Mouse (Mus musculus) intestine, embryonic 15.5 days (tissue): ENCODE measurements around the gene Hist1h4d. TPM values are rescaled to one million over a fixed set of nuclear protein-coding genes. Genes with fewer than 3 reads are reported as not detected.
A peak's percentile ranks its signal among the peaks of the same experiment; 100 is the strongest.
"Not testable (repeated sequence)": the region's sequence is repeated elsewhere in the genome, so short reads cannot be mapped to it uniquely, and the experiment has no call there.

Source experiments
- ATAC-seq: fragments of 200-750 bp; cut with Nextera tagmentation; 2 replicates; pipeline ENCODE4 v1.8.0; 2017; ENCODE audit warnings: moderate TSS enrichment, moderate library complexity
- H3K27ac ChIP-seq: fragments of 300-500 bp; sonication (generic); 2 replicates; pipeline ENCODE4 v1.5.1; 2015; ENCODE audit warnings: mild to moderate bottlenecking, inconsistent platforms
- H3K27me3 ChIP-seq: fragments of 300-500 bp; sonication (generic); replicated peaks from 2 replicates; pipeline ENCODE4 v1.6.1; 2015; ENCODE audit warnings: inconsistent platforms
- H3K36me3 ChIP-seq: fragments of 300-500 bp; sonication (generic); 2 replicates; pipeline ENCODE4 v1.6.1; 2015; ENCODE audit warnings: inconsistent platforms
- H3K4me1 ChIP-seq: fragments of 300-500 bp; sonication (generic); replicated peaks from 2 replicates; pipeline ENCODE4 v1.6.1; 2015; ENCODE audit warnings: inconsistent platforms
- H3K4me2 ChIP-seq: fragments of 300-500 bp; sonication (generic); replicated peaks from 2 replicates; pipeline ENCODE4 v1.6.1; 2015; ENCODE audit warnings: mild to moderate bottlenecking, inconsistent platforms
- H3K4me3 ChIP-seq: fragments of 300-500 bp; sonication (generic); replicated peaks from 2 replicates; pipeline ENCODE4 v1.5.1; 2015; ENCODE audit warnings: inconsistent platforms
- H3K9ac ChIP-seq: fragments of 300-500 bp; sonication (generic); 2 replicates; pipeline ENCODE4 v1.6.1; 2015; ENCODE audit warnings: inconsistent platforms
- H3K9me3 ChIP-seq: fragments of 300-500 bp; sonication (generic); 2 replicates; pipeline ENCODE4 v1.6.1; 2016; ENCODE audit warnings: inconsistent platforms
- WGBS: fragments of 180-500 bp; shearing (Covaris S2); methylation state at CpG from one replicate; pipeline ENCODE4 v1.1.7; 2015; 5-methylcytosine and 5-hydroxymethylcytosine counted together
- polyA plus RNA-seq: library from polyadenylated mRNA; unstranded; fragments of >200 nt; fragmentation: Nextera tagmentation; extraction: Ambion mirVana; gene quantifications from 2 replicates; pipeline ENCODE4 v1.2.1, GENCODE M21; 2015

The Hist1h4d gene
- polyA plus RNA-seq, 1 experiment from 2014 or later: 101 TPM

DNA sequence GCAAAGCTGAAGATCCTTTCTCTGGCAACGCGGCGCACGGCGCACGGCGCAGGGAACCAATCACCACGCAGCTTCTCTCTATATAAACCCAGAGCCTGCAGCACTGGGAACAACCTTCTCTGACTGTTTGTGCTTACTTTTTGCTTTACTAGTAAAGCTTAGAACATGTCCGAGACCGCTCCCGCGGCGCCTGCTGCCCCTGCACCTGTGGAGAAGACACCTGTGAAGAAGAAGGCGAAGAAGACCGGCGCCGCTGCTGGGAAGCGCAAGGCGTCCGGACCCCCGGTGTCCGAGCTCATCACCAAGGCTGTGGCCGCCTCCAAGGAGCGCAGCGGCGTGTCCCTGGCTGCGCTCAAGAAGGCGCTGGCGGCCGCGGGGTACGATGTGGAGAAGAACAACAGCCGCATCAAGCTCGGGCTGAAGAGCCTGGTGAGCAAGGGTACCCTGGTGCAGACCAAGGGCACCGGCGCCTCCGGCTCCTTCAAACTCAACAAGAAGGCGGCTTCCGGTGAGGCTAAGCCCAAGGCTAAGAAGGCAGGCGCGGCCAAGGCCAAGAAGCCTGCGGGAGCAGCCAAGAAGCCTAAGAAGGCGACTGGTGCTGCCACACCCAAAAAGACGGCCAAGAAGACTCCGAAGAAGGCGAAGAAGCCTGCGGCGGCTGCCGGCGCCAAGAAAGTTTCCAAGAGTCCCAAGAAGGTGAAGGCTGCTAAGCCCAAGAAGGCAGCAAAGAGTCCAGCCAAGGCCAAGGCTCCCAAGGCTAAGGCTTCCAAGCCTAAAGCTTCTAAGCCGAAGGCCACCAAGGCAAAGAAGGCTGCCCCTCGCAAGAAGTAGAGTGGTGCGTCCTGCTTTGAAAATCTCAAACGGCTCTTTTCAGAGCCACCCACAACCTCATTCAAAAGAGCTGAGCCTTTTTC lies 26.2 kb upstream of the Hist1h4d start:
- WGBS: under 1% methylated on average over 54 of the region's 54 CpGs
- Histone ChIP-seq H3K4me1 (peaks cover 3% of the 10 kb centered on the region), H3K9me3 (no peaks in the 10 kb centered on the region), H3K4me2 (peak overlapping the region; percentile 88), H3K4me3 (peak overlapping the region; percentile 56), H3K36me3 (no peaks in the 10 kb centered on the region), H3K9ac (peak overlapping the region; percentile 87), H3K27me3 (no peaks in the 10 kb centered on the region), H3K27ac (peak overlapping the region; percentile 98)
- ATAC-seq: peak; percentile 86

DNA sequence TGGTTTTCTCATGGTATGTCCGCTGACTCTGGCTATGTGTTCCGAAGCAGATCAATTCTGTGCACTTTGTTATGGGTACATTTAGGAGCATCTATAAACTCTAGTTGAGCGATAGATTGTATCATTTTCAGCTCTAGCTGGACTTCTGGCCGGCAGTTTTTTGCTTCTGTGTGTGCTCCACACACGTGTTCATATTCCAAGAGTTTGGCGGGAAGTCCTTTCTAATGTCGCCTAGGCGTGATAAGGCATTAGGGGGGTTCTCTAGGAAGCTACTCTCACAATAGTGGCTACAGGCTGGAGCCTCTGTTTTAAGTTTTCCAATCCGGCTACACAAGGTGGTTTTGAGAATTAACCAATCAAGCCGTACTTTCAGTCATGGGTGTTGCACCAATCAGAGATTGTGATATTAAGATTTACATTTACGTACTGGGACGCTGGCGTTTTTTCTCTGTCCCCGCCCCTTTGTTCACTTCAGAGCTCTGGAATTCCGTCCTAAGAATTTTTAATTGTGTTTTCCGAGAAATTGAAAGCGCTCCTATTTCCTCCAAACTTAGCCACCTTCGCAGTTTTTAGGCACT lies 25.5 kb upstream of the Hist1h4d start:
- Histone ChIP-seq H3K9me3 (no peaks in the 10 kb centered on the region), H3K27ac (peak overlapping the region; percentile 98), H3K27me3 (no peaks in the 10 kb centered on the region), H3K4me2 (peak overlapping the region; percentile 88), H3K4me3 (peak overlapping the region; percentile 56), H3K4me1 (peaks cover 3% of the 10 kb centered on the region), H3K9ac (peak overlapping the region; percentile 87), H3K36me3 (no peaks in the 10 kb centered on the region)
- peak; percentile 83 for ATAC-seq
- under 1% methylated on average over 18 of the region's 18 CpGs for WGBS

DNA sequence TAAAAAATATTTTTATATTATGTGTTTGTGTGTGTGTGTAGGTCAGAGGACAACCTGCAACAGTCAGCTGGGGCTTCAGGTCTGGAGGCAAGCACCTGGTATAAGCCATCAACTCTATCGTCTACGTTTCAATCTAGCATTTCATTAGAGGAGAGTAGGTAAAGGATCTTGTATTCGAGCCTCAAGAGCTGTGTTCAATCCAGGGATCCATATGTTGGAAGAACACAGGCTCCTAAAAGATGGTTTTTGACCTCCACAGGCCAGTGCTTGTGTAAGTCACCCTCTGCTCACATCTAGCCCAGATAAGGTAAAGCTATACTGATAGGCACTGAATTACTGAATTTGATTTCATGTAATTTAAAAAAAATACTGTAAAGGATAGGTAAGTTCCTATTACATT lies 24.5 kb upstream of the Hist1h4d start:
- no peak overlapping the region for H3K4me3 ChIP-seq
- H3K4me1 ChIP-seq: peaks cover 3% of the 10 kb centered on the region
- peak overlapping the region; percentile 26; the same call in 1 of the 2 replicates for H3K4me2 ChIP-seq
- H3K27me3 ChIP-seq: no peaks in the 10 kb centered on the region
- peak overlapping the region; percentile 4; the same call in 1 of the 2 replicates for H3K9ac ChIP-seq
- peak overlapping the region; percentile 42; the same call in 1 of the 2 replicates for H3K27ac ChIP-seq
- ATAC-seq: no peak
- no peaks in the 10 kb centered on the region for H3K36me3 ChIP-seq
- WGBS: 65% methylated on average over 3 of the region's 3 CpGs
- no peaks in the 10 kb centered on the region for H3K9me3 ChIP-seq

DNA sequence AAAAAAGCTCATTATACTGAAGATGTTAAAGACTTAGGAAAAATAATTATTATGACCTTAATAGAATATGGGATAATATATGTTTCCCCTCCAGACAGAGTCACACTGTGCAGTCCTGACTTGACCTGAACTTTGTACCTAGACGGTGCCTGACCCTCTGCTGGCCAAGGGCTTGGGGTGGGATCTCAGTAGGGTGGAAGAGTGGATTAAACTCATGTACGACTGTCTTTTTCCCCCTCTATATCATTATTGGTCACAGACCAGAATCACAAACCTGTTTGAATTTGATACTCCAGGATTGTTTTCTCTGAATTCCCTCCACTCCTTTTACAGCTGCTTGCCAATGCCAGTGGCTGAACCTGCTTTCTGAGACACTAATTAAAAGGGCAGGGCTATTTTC lies 20.7 kb upstream of the Hist1h4d start:
- H3K4me2 ChIP-seq, ATAC-seq, H3K9me3 ChIP-seq, H3K36me3 ChIP-seq, H3K4me3 ChIP-seq, H3K27ac ChIP-seq, H3K27me3 ChIP-seq, H3K4me1 ChIP-seq, H3K9ac ChIP-seq: not testable (repeated sequence)
- 18% methylated on average over 2 of the region's 2 CpGs for WGBS

DNA sequence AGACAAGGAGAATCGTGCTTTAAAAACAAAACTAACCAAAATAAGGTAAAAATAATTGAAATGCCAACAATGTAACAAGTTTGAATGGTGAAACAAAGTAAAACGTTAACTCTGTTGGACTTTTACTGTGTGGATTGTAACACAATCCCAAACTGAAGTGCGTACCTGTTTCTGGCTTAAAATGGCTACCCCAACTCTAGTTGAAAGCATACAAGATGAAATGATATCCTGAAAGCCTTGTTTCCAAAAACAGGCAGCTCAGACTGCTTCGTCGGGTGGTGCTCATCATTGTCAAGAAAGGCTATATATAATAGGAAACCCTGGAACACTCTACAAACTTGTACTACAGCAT lies 19.9 kb upstream of the Hist1h4d start:
- Histone ChIP-seq H3K4me3 (peak overlapping the region; percentile 42), H3K9ac (0 out of 2 replicates have a peak overlapping the region, but pooled peaks have one; percentile 49), H3K4me2 (peak overlapping the region; percentile 51), H3K27ac (peak overlapping the region; percentile 93)
- ATAC-seq, H3K9me3 ChIP-seq, H3K4me1 ChIP-seq, H3K27me3 ChIP-seq, H3K36me3 ChIP-seq: not testable (repeated sequence)
- 0% methylated on average over 2 of the region's 5 CpGs for WGBS

DNA sequence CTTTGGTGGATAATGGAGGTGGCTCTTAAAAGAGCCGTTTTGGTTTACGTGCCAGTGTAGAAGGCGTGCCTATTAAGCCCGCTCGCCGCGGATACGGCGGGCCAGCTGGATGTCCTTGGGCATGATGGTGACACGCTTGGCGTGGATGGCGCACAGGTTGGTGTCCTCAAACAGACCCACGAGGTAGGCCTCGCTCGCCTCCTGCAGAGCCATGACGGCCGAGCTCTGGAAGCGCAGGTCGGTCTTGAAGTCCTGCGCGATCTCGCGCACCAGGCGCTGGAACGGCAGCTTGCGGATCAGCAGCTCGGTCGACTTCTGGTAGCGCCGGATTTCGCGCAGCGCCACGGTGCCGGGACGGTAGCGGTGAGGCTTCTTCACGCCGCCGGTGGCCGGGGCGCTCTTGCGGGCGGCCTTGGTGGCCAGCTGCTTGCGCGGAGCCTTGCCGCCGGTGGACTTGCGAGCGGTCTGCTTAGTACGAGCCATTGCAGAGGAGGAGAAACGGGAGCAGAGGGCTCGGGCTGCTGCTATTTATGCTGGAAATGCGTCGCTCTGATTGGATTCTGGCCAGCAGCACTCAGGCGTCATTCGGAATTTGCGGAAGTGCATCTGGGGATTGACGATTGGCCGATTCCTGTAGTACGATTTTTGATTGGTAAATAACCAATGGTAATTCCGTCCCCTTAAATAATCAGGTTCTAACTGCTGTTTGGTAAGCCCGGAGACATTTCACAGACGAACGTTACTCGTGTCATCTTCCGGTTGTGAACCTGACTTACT lies 19.3 kb upstream of the Hist1h4d start, which contains the start of gene Hist1h3e:
TSS of gene Hist1h3e (minus strand) at position 487 of the 777 bp plus-strand sequence.
- H3K4me2 ChIP-seq: peak within 1 kb of the TSS; percentile 63
- not testable (repeated sequence) for H3K27me3 ChIP-seq, H3K9me3 ChIP-seq, H3K36me3 ChIP-seq, H3K4me1 ChIP-seq
- H3K9ac ChIP-seq: peak within 1 kb of the TSS; percentile 49
- peak within 1 kb of the TSS; percentile 93 for H3K27ac ChIP-seq
- ATAC-seq: peak; percentile 96
- peak within 1 kb of the TSS; percentile 42 for H3K4me3 ChIP-seq
- under 1% methylated on average over 43 of the region's 67 CpGs for WGBS

DNA sequence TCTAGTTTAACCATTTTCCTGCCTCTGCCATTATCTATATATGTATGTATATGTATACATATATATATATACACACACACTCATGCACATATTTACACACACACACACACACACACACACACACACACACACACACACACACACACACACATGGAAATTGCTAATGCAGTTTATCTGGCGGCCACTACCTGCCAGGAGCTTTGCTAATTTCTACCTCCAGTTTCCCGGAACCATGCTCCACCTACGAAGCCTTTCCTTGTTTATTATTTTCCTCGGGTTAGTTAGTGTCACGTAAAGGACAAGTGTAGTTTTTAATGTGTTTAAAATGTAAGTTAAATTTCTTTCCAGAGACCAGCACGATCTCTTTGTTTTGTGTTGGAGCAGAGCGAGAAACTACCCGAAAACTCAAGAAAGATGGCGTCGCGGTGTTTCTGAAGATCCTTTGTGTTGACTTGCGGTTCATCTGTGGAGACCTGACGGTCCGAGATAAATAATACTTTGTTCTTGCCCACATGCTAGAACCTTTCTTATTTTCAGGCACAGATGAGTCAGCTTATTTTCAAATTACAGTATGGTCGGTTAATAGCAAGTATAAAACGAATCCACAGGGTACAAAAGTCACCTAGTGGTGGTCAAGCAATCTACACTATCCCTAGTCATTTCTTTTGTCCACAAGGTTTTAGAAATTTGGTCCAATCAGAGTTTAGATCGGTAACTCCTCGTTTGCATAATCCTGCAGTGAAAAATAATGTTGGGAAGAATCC lies 18.5 kb upstream of the Hist1h4d start:
- Histone ChIP-seq H3K4me2 (peak overlapping the region; percentile 63), H3K9me3 (no peaks in the 10 kb centered on the region), H3K27me3 (no peaks in the 10 kb centered on the region), H3K36me3 (no peaks in the 10 kb centered on the region), H3K27ac (peak overlapping the region; percentile 93), H3K4me1 (no peaks in the 10 kb centered on the region), H3K9ac (peak overlapping the region; percentile 36; the same call in 1 of the 2 replicates), H3K4me3 (peak overlapping the region; percentile 42)
- peak; percentile 64 for ATAC-seq
- WGBS: 2% methylated on average over 18 of the region's 18 CpGs

DNA sequence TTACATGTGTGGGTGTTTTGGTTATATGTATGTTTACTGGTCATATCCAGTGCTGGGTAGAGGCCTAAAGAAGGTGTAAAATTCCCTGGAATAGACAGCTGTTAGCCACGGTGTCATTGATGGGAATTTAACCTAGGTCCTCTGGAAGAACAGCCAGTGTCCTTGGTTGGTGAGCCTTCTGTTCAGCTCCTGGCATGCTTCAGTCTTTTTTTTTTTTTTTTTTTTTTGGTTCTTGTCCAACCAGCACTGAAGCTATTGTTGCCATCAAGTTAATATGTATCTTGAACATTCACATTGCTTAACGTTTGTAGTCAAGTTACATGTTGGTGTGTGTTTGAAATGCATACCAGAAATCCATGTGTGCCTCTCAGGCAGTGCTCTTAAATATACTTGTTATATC lies 16.9 kb upstream of the Hist1h4d start:
- no peak overlapping the region for H3K4me2 ChIP-seq
- WGBS: 83% methylated on average over 2 of the region's 2 CpGs
- H3K9me3 ChIP-seq: no peaks in the 10 kb centered on the region
- H3K36me3 ChIP-seq: no peaks in the 10 kb centered on the region
- no peaks in the 10 kb centered on the region for H3K4me1 ChIP-seq
- H3K9ac ChIP-seq: no peak overlapping the region
- no peak for ATAC-seq
- no peak overlapping the region for H3K4me3 ChIP-seq
- H3K27ac ChIP-seq: no peak overlapping the region
- no peaks in the 10 kb centered on the region for H3K27me3 ChIP-seq

DNA sequence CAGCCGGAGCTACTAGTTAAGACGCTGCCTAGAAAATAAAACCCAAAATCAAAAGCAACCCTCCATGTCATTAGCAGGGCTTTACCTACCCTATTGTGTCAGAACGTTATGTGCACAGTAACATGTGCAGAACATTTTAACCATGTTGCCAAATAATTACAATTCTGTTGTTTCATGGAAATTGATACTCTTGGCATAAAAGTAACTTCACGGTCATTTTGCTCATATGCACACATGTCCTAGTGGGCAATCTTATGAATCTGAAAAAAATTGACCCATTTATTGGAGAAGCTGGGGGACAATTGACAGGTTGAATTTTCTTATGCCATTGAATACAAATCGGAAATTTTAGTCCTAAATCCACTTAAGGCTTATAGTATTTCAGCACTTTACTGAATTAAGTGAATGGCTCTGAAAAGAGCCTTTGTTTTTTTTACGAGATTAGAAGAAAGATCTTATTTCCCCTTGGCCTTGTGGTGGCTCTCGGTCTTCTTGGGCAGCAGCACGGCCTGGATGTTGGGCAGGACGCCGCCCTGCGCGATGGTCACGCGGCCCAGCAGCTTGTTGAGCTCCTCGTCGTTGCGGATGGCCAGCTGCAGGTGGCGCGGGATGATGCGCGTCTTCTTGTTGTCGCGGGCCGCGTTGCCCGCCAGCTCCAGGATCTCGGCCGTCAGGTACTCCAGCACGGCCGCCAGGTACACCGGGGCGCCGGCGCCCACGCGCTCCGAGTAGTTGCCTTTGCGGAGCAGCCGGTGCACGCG lies 11.0 kb upstream of the Hist1h4d start:
- H3K36me3 ChIP-seq, H3K4me1 ChIP-seq, H3K27me3 ChIP-seq, ATAC-seq, H3K9ac ChIP-seq, H3K9me3 ChIP-seq: not testable (repeated sequence)
- Histone ChIP-seq H3K4me3 (peak overlapping the region; percentile 37), H3K27ac (peak overlapping the region; percentile 94), H3K4me2 (peak overlapping the region; percentile 66)
- WGBS: 3% methylated on average over 27 of the region's 41 CpGs

DNA sequence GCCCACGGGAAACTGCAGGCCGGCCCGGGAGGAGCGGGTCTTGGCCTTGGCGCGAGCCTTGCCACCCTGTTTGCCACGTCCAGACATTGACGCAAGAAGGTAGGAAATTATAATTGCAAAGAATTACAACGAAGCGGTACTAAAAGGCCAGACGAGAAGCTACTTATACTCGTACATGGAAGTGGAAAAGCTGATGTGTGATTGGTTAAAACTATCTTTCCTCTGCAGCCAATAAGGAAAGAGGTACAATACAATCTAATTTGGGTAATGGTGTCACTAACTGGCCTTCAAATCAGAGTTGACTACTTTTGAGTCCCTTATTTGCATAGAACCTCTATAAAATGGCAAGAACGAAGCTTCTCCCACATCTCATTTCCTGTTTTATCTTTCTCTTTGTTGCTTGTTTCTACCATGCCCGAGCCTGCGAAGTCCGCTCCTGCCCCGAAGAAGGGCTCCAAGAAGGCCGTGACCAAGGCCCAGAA lies 10.3 kb upstream of the Hist1h4d start, which contains the start of the genes Hist1h2ae and Hist1h2bg:
TSS of gene Hist1h2ae (minus strand) at position 199 of the 482 bp plus-strand sequence.
TSS of gene Hist1h2bg (plus strand) at position 375 of the 482 bp plus-strand sequence.
- Histone ChIP-seq H3K27me3 (no peaks in the 10 kb centered on the region), H3K4me1 (0 out of 2 replicates have a peak, but pooled peaks cover 3% of the 10 kb centered on the region), H3K4me3 (peak within 1 kb of the TSS; percentile 42), H3K4me2 (peak within 1 kb of the TSS; percentile 66), H3K9ac (peak within 1 kb of the TSS; percentile 56), H3K36me3 (no peaks in the 10 kb centered on the region), H3K9me3 (no peaks in the 10 kb centered on the region), H3K27ac (peak within 1 kb of the TSS; percentile 94)
- WGBS: under 1% methylated on average over 18 of the region's 18 CpGs
- peak; percentile 92 for ATAC-seq
